Mouse (Mus musculus) kidney, postnatal 10 days (tissue): ENCODE results near the gene Apobec1.
"Not testable (repeated sequence)": the region's sequence is repeated elsewhere in the genome, so short reads cannot be mapped to it uniquely, and the experiment has no call there.

ENCODE experiments used
- DNase-seq: peaks from one replicate; pipeline ENCODE4 v3.0.0; 2021; ENCODE audit warnings: mixed read lengths

The Apobec1 gene

GRCm38 (mm10) chr6:122602242-122602991 is at the start of gene Apobec1:
Gene Apobec1, minus strand, starts transcription at chr6:122602444.
- DNase-seq: peak; percentile 85

- no peak for DNase-seq
Observed at GRCm38 (mm10) chr6:122650398-122650980, 48.2 kb upstream of the Apobec1 start.

- no peak for DNase-seq
Observed at GRCm38 (mm10) chr6:122649903-122650302, 47.7 kb upstream of the Apobec1 start.

GRCm38 (mm10) chr6:122644196-122644595 is 42.0 kb upstream of the Apobec1 start:
- DNase-seq: not testable (repeated sequence)

- DNase-seq: not testable (repeated sequence)
Observed at GRCm38 (mm10) chr6:122637566-122637965, 35.3 kb upstream of the Apobec1 start.

- peak; percentile 15 for DNase-seq
Observed at GRCm38 (mm10) chr6:122636666-122637065, 34.4 kb upstream of the Apobec1 start.

- no peak for DNase-seq
Observed at GRCm38 (mm10) chr6:122635315-122635714, 33.1 kb upstream of the Apobec1 start.

- DNase-seq: peak; percentile 45
Observed at GRCm38 (mm10) chr6:122633411-122633810, 31.2 kb upstream of the Apobec1 start.

- no peak for DNase-seq
Observed at GRCm38 (mm10) chr6:122627469-122628108, 25.3 kb upstream of the Apobec1 start.

GRCm38 (mm10) chr6:122626110-122626509 is 23.9 kb upstream of the Apobec1 start, which contains the start of gene Dppa3:
Gene Dppa3, plus strand, starts transcription at chr6:122626410.
- DNase-seq: no peak

GRCm38 (mm10) chr6:122625156-122625555 is 22.9 kb upstream of the Apobec1 start:
- DNase-seq: peak; percentile 48

- no peak for DNase-seq
Observed at GRCm38 (mm10) chr6:122624480-122624879, 22.2 kb upstream of the Apobec1 start.

GRCm38 (mm10) chr6:122621066-122621465 is 18.8 kb upstream of the Apobec1 start:
- DNase-seq: no peak

- no peak for DNase-seq
Observed at GRCm38 (mm10) chr6:122616022-122616421, 13.8 kb upstream of the Apobec1 start.

- peak; percentile 28 for DNase-seq
Observed at GRCm38 (mm10) chr6:122614047-122614446, 11.8 kb upstream of the Apobec1 start.

GRCm38 (mm10) chr6:122612426-122612825 is 10.2 kb upstream of the Apobec1 start:
- DNase-seq: no peak

- no peak for DNase-seq
Observed at GRCm38 (mm10) chr6:122609771-122610170, 7.5 kb upstream of the Apobec1 start, which contains the start of gene Gdf3. Gene Gdf3, minus strand, starts transcription at chr6:122610087.

GRCm38 (mm10) chr6:122609377-122609728 is 7.1 kb upstream of the Apobec1 start:
- no peak for DNase-seq

- no peak for DNase-seq
Observed at GRCm38 (mm10) chr6:122608434-122609376, 6.5 kb upstream of the Apobec1 start.

- no peak for DNase-seq
Observed at GRCm38 (mm10) chr6:122607700-122608099, 5.5 kb upstream of the Apobec1 start.

- DNase-seq: no peak
Observed at GRCm38 (mm10) chr6:122606661-122607060, 4.4 kb upstream of the Apobec1 start.

- no peak for DNase-seq
Observed at GRCm38 (mm10) chr6:122605483-122605882, 3.2 kb upstream of the Apobec1 start.

GRCm38 (mm10) chr6:122604260-122604659 is 2.0 kb upstream of the Apobec1 start:
- DNase-seq: no peak
